Mouse (Mus musculus): ENCODE measurements at regions not wholly inside any gene's neighbourhood (a gene's known extent, or its start where the extent isn't known, plus 50 kb on each side); places are given as distances from the start of the nearest gene placed in this dataset.
A peak's percentile ranks its signal among the peaks of the same experiment; 100 is the strongest.

- 65% methylated on average over 4 of the region's 4 CpGs for WGBS
These were observed 526.0 kb downstream of the Grin2a start for GRCm38 (mm10) chr16:9469394-9469793.

GRCm38 (mm10) chr16:9485291-9485690 lies 510.1 kb downstream of the Grin2a start:
- H3K9me3 ChIP-seq (ENCODE audit: low read length) = no peaks in the 10 kb centered on the region
- no peak for TF ChIP-seq CTCF (IDR thresholded peaks at IDR 0.05; ENCODE audit: low read depth)
- H3K4me1 ChIP-seq (ENCODE audit: insufficient read depth) = no peaks in the 10 kb centered on the region
- WGBS = 89% methylated on average over 1 of the region's 1 CpGs
- H3K27me3 ChIP-seq (ENCODE audit: insufficient read depth, low read length) = no peaks in the 10 kb centered on the region
- H3K36me3 ChIP-seq (ENCODE audit: insufficient read depth) = no peaks in the 10 kb centered on the region
- H3K4me2 ChIP-seq (ENCODE audit: low read depth) = no peak overlapping the region
- DNase-seq (no peak), ATAC-seq (no peak)
- no peak overlapping the region for H3K4me3 ChIP-seq (ENCODE audit: low read depth, low read length)
- no peak overlapping the region for H3K27ac ChIP-seq (ENCODE audit: low read depth, low read length)
- H3K9ac ChIP-seq = no peak overlapping the region

More at GRCm38 (mm10) chr16:9469394-9469793, 526.0 kb downstream of the Grin2a start:
- Histone ChIP-seq H3K9me3 (ENCODE audit: low read length) (no peaks in the 10 kb centered on the region), H3K36me3 (ENCODE audit: insufficient read depth) (no peaks in the 10 kb centered on the region), H3K9ac (no peak overlapping the region), H3K4me2 (ENCODE audit: low read depth) (no peak overlapping the region), H3K4me1 (ENCODE audit: insufficient read depth) (no peaks in the 10 kb centered on the region), H3K4me3 (ENCODE audit: low read depth, low read length) (no peak overlapping the region), H3K27ac (ENCODE audit: low read depth, low read length) (no peak overlapping the region), H3K27me3 (ENCODE audit: insufficient read depth, low read length) (no peaks in the 10 kb centered on the region)
- ATAC-seq = no peak
- no peak for DNase-seq
- peak; percentile 34; the same call in 1 of the 2 replicates for TF ChIP-seq CTCF (IDR thresholded peaks at IDR 0.05; ENCODE audit: low read depth)

GRCm38 (mm10) chr16:9498301-9498700 lies 497.1 kb downstream of the Grin2a start:
- 81% methylated on average over 2 of the region's 2 CpGs for WGBS
- H3K27me3 ChIP-seq (ENCODE audit: insufficient read depth, low read length) = no peaks in the 10 kb centered on the region
- no peak for TF ChIP-seq CTCF (IDR thresholded peaks at IDR 0.05; ENCODE audit: low read depth)
- DNase-seq (no peak), ATAC-seq (no peak)
- no peak overlapping the region for H3K4me3 ChIP-seq (ENCODE audit: low read depth, low read length)
- H3K9ac ChIP-seq = no peak overlapping the region
- H3K4me1 ChIP-seq (ENCODE audit: insufficient read depth) = no peaks in the 10 kb centered on the region
- H3K27ac ChIP-seq (ENCODE audit: low read depth, low read length) = no peak overlapping the region
- no peaks in the 10 kb centered on the region for H3K9me3 ChIP-seq (ENCODE audit: low read length)
- no peak overlapping the region for H3K4me2 ChIP-seq (ENCODE audit: low read depth)
- H3K36me3 ChIP-seq (ENCODE audit: insufficient read depth) = no peaks in the 10 kb centered on the region

- ATAC-seq = no peak
- WGBS = 15% methylated on average over 4 of the region's 4 CpGs
- H3K4me1 ChIP-seq (ENCODE audit: insufficient read depth) = no peaks in the 10 kb centered on the region
These were observed 493.6 kb downstream of the Grin2a start for GRCm38 (mm10) chr16:9501713-9502112.

GRCm38 (mm10) chr16:9509666-9510065 lies 485.7 kb downstream of the Grin2a start:
- Histone ChIP-seq H3K4me3 (ENCODE audit: low read depth, low read length) (no peak overlapping the region), H3K4me1 (ENCODE audit: insufficient read depth) (no peaks in the 10 kb centered on the region), H3K4me2 (ENCODE audit: low read depth) (no peak overlapping the region), H3K36me3 (ENCODE audit: insufficient read depth) (no peaks in the 10 kb centered on the region), H3K27ac (ENCODE audit: low read depth, low read length) (no peak overlapping the region), H3K27me3 (ENCODE audit: insufficient read depth, low read length) (no peaks in the 10 kb centered on the region), H3K9ac (no peak overlapping the region), H3K9me3 (ENCODE audit: low read length) (no peaks in the 10 kb centered on the region)
- WGBS = 72% methylated on average over 1 of the region's 1 CpGs
- DNase-seq (no peak), ATAC-seq (no peak)
- TF ChIP-seq CTCF (IDR thresholded peaks at IDR 0.05; ENCODE audit: low read depth) = no peak

More at GRCm38 (mm10) chr16:9501713-9502112, 493.6 kb downstream of the Grin2a start:
- Histone ChIP-seq H3K4me2 (ENCODE audit: low read depth) (no peak overlapping the region), H3K27me3 (ENCODE audit: insufficient read depth, low read length) (no peaks in the 10 kb centered on the region), H3K27ac (ENCODE audit: low read depth, low read length) (no peak overlapping the region), H3K9ac (no peak overlapping the region), H3K9me3 (ENCODE audit: low read length) (no peaks in the 10 kb centered on the region), H3K4me3 (ENCODE audit: low read depth, low read length) (no peak overlapping the region), H3K36me3 (ENCODE audit: insufficient read depth) (no peaks in the 10 kb centered on the region)
- DNase-seq = peak; percentile 47
- TF ChIP-seq CTCF (IDR thresholded peaks at IDR 0.05; ENCODE audit: low read depth) = no peak

GRCm38 (mm10) chr16:9514538-9514937 lies 480.8 kb downstream of the Grin2a start:
- H3K27ac ChIP-seq (ENCODE audit: low read depth, low read length) = no peak overlapping the region
- no peak overlapping the region for H3K9ac ChIP-seq
- DNase-seq (no peak), ATAC-seq (no peak)
- H3K4me1 ChIP-seq (ENCODE audit: insufficient read depth) = no peaks in the 10 kb centered on the region
- no peak overlapping the region for H3K4me2 ChIP-seq (ENCODE audit: low read depth)
- no peaks in the 10 kb centered on the region for H3K9me3 ChIP-seq (ENCODE audit: low read length)
- TF ChIP-seq CTCF (IDR thresholded peaks at IDR 0.05; ENCODE audit: low read depth) = no peak
- H3K27me3 ChIP-seq (ENCODE audit: insufficient read depth, low read length) = no peaks in the 10 kb centered on the region
- H3K4me3 ChIP-seq (ENCODE audit: low read depth, low read length) = no peak overlapping the region
- 29% methylated on average over 4 of the region's 4 CpGs for WGBS
- no peaks in the 10 kb centered on the region for H3K36me3 ChIP-seq (ENCODE audit: insufficient read depth)

Measured in forebrain, postnatal 0 days (tissue).